Mouse (Mus musculus) thymus, adult 2 months (tissue): Measurements from ENCODE around the gene Mbtps1. TPM values are rescaled to one million over a fixed set of nuclear protein-coding genes. Genes with fewer than 3 reads are reported as not detected.

Experiments
- DNase-seq: peaks from one replicate; pipeline ENCODE4 v3.0.0; 2021
- H3K27ac ChIP-seq: fragments of 200-500 bp; 2 replicates; pipeline ENCODE4 v1.5.1; 2012; ENCODE audit warnings: low read length, control low read depth; ENCODE audit not compliant: control insufficient read depth, insufficient read depth
- H3K27me3 ChIP-seq: fragments of 200-500 bp; 2 replicates; pipeline ENCODE4 v1.6.1; 2012; ENCODE audit warnings: mild to moderate bottlenecking, low read length, moderate library complexity, mixed read lengths; ENCODE audit not compliant: control insufficient read depth, insufficient read depth
- H3K36me3 ChIP-seq: fragments of 200-500 bp; 2 replicates; pipeline ENCODE4 v1.6.1; 2012; ENCODE audit warnings: mild to moderate bottlenecking, low read length, moderate library complexity; ENCODE audit not compliant: control insufficient read depth, insufficient read depth
- H3K4me1 ChIP-seq: fragments of 200-500 bp; replicated peaks from 2 replicates; pipeline ENCODE4 v1.6.1; 2012; ENCODE audit warnings: low read length; ENCODE audit not compliant: control insufficient read depth, insufficient read depth
- H3K4me3 ChIP-seq: fragments of 200-500 bp; 2 replicates; pipeline ENCODE4 v1.5.1; 2012; ENCODE audit warnings: mild to moderate bottlenecking, low read length, control low read depth, moderate library complexity; ENCODE audit not compliant: control insufficient read depth, insufficient read depth
- CTCF ChIP-seq: fragments of 200-500 bp; IDR thresholded peaks from 2 replicates; pipeline ENCODE4 v1.5.1; 2012; ENCODE audit warnings: mild to moderate bottlenecking, control low read depth, low read length, moderate library complexity, borderline replicate concordance; ENCODE audit not compliant: control insufficient read depth, poor library complexity, insufficient read depth; ENCODE audit errors: extremely low read depth
- POLR2A ChIP-seq: fragments of 200-500 bp; IDR thresholded peaks from 2 replicates; pipeline ENCODE4 v1.6.1; 2012; ENCODE audit warnings: mild to moderate bottlenecking, low read length, control low read depth, moderate library complexity; ENCODE audit not compliant: control insufficient read depth, poor library complexity, insufficient read depth; ENCODE audit errors: extremely low read depth
- WGBS: fragments of 180-500 bp; shearing (Covaris S2); methylation state at CpG from one replicate; pipeline ENCODE4 v1.1.7; 2018; 5-methylcytosine and 5-hydroxymethylcytosine counted together
- polyA plus RNA-seq: library from polyadenylated mRNA; depleted of rRNA; stranded (reverse); fragments of >200 nt; gene quantifications from 2 replicates; pipeline ENCODE4 v1.2.3, GENCODE M21; 2012; rRNA removed

Mbtps1 gene
- polyA plus RNA-seq, 1 experiment, result 166 TPM

DNA sequence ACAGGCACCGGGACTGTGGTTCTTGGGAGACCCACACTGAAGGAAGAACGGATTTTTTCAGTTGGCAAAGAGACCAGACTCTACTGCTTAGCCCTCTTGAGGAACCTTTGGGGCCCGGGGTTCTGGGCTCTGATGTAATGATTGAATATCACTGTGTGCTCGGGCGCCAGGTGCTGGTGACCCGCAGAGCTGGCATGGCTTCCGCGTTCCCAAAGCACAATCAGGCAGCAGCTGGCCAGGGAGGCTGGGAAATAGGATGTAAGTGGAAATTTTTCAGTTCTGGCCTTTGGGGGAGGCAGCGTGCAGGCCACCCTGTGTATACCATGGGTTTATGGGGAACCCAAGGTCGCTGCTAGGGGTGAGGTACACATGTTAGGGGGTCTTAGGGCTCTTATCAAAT lies 91.7 kb downstream of the Mbtps1 start:
- Histone ChIP-seq H3K36me3 (no peaks in the 10 kb centered on the region), H3K4me1 (peaks cover 16% of the 10 kb centered on the region)
- WGBS, result 90% methylated on average over 10 of the region's 10 CpGs

DNA sequence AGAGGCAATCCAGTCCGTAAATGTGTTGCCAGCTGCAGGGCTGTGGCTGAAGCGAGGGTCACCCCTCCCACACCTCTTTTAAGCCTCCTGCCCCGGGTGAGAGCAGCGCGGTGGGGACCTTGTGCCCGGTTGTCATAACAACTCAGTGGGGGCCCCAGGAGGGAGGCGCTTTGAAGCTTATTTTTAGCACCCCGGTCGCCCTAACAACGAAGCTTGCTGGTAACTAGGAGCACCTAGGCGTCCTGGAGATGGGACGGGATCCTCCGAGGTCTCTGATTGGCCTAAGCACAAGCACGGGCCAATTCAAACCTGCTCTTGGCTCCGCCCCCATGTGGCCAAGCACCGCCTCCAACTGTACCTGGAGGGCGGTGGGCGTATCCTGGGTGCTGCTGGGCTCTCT lies 92.4 kb downstream of the Mbtps1 start:
- peak; percentile 16 for DNase-seq
- Histone ChIP-seq H3K27me3 (no peaks in the 10 kb centered on the region; the same call in 1 of the 2 replicates), H3K4me3 (no peak overlapping the region), H3K4me1 (peaks cover 16% of the 10 kb centered on the region), H3K36me3 (no peaks in the 10 kb centered on the region), H3K27ac (no peak overlapping the region)
- TF ChIP-seq POLR2A (no peak), CTCF (no peak)
- WGBS, result 10% methylated on average over 18 of the region's 18 CpGs

More for the DNA sequence above, 91.7 kb downstream of the Mbtps1 start:
- no peak for DNase-seq
- no peak overlapping the region for H3K27ac ChIP-seq
- H3K4me3 ChIP-seq, result no peak overlapping the region
- H3K27me3 ChIP-seq, result no peaks in the 10 kb centered on the region; the same call in 1 of the 2 replicates
- TF ChIP-seq POLR2A, result no peak
- TF ChIP-seq CTCF, result no peak

DNA sequence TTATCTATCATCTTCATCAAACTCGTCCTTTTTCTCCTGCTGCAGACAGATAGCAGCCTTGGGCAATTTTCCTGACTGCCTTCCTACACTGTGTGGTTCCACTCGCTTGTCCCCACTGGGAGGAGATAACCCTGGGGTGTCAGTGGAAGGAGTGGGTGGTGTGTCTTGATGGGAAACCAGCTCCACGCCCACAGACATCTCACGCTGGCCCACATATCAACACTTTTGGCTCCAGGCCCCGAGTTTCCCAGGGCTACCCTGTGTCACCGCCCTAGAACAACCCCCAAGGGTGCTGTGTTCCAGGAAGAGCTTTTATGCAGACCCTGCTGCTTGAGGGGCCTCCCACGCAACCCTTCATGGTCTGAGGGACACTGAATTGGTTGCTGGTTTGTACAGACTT lies 94.8 kb downstream of the Mbtps1 start:
- no peak overlapping the region for H3K4me3 ChIP-seq
- TF ChIP-seq POLR2A (no peak), CTCF (no peak)
- H3K27ac ChIP-seq, result no peak overlapping the region
- H3K36me3 ChIP-seq, result no peaks in the 10 kb centered on the region
- no peak for DNase-seq
- peaks cover 16% of the 10 kb centered on the region for H3K4me1 ChIP-seq
- WGBS, result 79% methylated on average over 7 of the region's 7 CpGs
- no peaks in the 10 kb centered on the region; the same call in 1 of the 2 replicates for H3K27me3 ChIP-seq

DNA sequence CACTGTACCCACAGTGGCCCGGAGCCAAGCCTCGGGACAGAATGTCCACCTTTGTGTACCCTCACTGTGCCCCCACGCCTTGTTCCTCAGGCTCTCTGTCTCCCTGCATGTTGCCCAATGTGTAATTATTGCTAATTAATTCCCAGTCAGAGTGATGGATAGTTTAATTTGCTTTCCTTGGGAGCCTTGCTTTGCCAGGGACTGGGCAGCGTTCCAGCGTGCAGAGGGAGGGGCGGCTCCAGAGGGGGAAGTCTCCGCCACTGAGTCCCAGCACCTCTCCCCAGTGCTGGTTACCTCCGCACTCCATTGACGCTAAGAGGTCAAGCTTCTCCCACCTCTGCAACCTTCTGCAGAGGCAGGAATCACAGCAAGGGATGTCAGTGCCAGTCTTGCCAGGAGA lies 97.2 kb downstream of the Mbtps1 start:
- Histone ChIP-seq H3K4me3 (no peak overlapping the region), H3K4me1 (peaks cover 12% of the 10 kb centered on the region), H3K27me3 (no peaks in the 10 kb centered on the region; the same call in 1 of the 2 replicates), H3K27ac (no peak overlapping the region), H3K36me3 (no peaks in the 10 kb centered on the region)
- 82% methylated on average over 9 of the region's 9 CpGs for WGBS
- TF ChIP-seq POLR2A, result no peak
- TF ChIP-seq CTCF, result no peak
- no peak for DNase-seq

DNA sequence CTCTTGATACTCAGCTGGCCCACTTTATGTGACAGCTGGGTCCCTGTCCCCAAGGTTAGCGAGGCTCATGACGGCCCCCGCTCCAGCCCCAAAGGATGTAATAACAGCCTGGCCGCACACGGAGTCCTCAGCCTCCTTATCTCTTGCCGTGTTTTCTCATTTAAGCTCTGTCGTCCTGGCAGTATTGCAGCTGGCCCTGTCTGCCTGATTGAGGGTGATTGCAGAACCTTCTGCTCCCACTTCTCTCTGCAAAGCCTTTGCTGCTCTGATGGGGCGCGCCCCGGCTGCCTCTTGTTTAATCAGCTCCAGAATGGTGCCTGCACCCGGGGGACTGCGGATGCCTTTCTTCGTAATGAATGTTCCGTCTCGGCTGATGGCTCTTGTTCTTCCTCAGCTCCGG lies 98.8 kb downstream of the Mbtps1 start:
- Histone ChIP-seq H3K4me3 (no peak overlapping the region), H3K36me3 (no peaks in the 10 kb centered on the region), H3K27ac (no peak overlapping the region), H3K4me1 (no peaks in the 10 kb centered on the region), H3K27me3 (no peaks in the 10 kb centered on the region)
- no peak for DNase-seq
- 67% methylated on average over 16 of the region's 16 CpGs for WGBS
- TF ChIP-seq POLR2A (no peak), CTCF (no peak)

Other genes starting within 250 kb of the Mbtps1 start
- 98.3 and 103 TPM in 2 replicates for gene Hsbp1, start 214.2 kb downstream of the Mbtps1 start, polyA plus RNA-seq
- 20.7 and 22.1 TPM in 2 replicates for gene Mlycd, start 163.9 kb downstream of the Mbtps1 start, polyA plus RNA-seq
- 7.7 and 7.8 TPM in 2 replicates for gene Osgin1, start 124.6 kb downstream of the Mbtps1 start, polyA plus RNA-seq
- 0.06 and 0.12 TPM in 2 replicates for gene Necab2, start 112.0 kb downstream of the Mbtps1 start, polyA plus RNA-seq
- 0.27 and 0.51 TPM in 2 replicates for gene Slc38a8, start 57.0 kb downstream of the Mbtps1 start, polyA plus RNA-seq
- 149 and 176 TPM in 2 replicates for gene Hsdl1, start 16.4 kb upstream of the Mbtps1 start, polyA plus RNA-seq
- gene Dnaaf1, start 16.5 kb upstream of the Mbtps1 start, polyA plus RNA-seq, result 0.90 and 1.1 TPM in 2 replicates
- 109 and 112 TPM in 2 replicates for gene Taf1c, start 46.5 kb upstream of the Mbtps1 start, polyA plus RNA-seq
- gene Adad2, start 54.0 kb upstream of the Mbtps1 start, polyA plus RNA-seq, result 0.22 and 0.34 TPM in 2 replicates
- 0.32 and 0.47 TPM in 2 replicates for gene Kcng4, start 76.9 kb upstream of the Mbtps1 start, polyA plus RNA-seq
- gene Wfdc1, start 107.6 kb upstream of the Mbtps1 start, polyA plus RNA-seq, result 5.9 and 7.4 TPM in 2 replicates
- gene Atp2c2, start 141.3 kb upstream of the Mbtps1 start, polyA plus RNA-seq, result 0.16 and 0.19 TPM in 2 replicates
- 13.9 and 14.0 TPM in 2 replicates for gene Tldc1, start 219.7 kb upstream of the Mbtps1 start, polyA plus RNA-seq